Mouse (Mus musculus): ENCODE results near the gene Tbck. TPM values are rescaled to one million over a fixed set of nuclear protein-coding genes. Genes with fewer than 3 reads are reported as not detected.

The Tbck gene
- total RNA-seq, 2 experiments from 2014 or later, result 33.7 to 35.2 TPM

Other genes starting within 250 kb of the Tbck start
- not detected for gene Gimd1, start 54.3 kb upstream of the Tbck start, total RNA-seq (2021)
- gene Aimp1, start 226 bp downstream of the Tbck start, total RNA-seq (2021), result 10 to 100 TPM; 54.7 to 60.7 TPM

Data from layer of hippocampus, postnatal 25 days (tissue).